Mouse (Mus musculus): ENCODE results near the gene Atg2a. TPM values are rescaled to one million over a fixed set of nuclear protein-coding genes. Genes with fewer than 3 reads are reported as not detected.
"Not testable (repeated sequence)": the region's sequence is repeated elsewhere in the genome, so short reads cannot be mapped to it uniquely, and the experiment has no call there.

Atg2a gene
- total RNA-seq, 2 experiments from 2014 or later, result 15.3 to 16.7 TPM

DNA sequence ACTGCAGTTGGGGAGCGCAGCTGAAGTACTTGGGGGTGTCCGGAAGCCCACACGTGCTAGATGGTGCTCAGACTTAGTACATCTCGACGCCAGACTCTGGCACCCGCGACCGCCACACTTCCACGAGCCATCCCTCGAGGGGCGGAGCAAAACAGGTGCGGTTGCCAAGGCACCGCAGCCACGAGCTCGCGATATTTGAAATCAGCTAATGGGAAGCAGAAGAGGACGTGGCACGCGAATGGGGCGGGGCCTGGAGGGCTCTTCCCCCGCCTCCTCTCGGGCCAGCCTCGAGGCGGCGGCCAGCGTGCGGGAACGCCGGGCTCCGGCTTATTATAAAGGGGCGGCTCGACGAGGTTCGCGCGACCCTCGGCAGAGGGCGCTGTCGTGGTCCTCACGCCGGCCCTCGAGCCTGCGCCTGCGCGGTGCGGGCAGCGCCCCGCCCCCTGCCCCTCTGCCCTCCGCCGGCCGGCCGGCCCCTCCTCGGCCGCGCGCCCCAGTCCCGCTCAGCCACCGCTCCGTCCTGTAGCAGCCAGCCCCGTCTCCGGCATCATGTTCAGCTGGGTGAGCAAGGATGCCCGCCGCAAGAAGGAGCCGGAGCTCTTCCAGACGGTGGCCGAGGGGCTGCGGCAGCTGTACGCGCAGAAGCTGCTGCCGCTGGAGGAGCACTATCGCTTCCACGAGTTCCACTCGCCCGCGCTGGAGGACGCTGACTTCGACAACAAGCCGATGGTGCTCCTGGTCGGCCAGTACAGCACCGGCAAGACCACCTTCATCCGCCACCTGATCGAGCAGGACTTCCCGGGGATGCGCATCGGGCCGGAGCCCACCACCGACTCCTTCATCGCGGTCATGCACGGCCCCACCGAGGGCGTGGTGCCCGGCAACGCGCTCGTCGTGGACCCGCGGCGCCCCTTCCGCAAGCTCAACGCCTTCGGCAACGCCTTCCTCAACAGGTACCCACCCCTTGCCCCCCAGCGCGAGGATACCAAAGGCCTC, 35.3 kb downstream of the Atg2a start, which contains the start of gene Ehd1:
Ehd1 (plus strand) TSS at position 300 of the 996 bp plus-strand sequence.
- peak; percentile 98 for DNase-seq

DNA sequence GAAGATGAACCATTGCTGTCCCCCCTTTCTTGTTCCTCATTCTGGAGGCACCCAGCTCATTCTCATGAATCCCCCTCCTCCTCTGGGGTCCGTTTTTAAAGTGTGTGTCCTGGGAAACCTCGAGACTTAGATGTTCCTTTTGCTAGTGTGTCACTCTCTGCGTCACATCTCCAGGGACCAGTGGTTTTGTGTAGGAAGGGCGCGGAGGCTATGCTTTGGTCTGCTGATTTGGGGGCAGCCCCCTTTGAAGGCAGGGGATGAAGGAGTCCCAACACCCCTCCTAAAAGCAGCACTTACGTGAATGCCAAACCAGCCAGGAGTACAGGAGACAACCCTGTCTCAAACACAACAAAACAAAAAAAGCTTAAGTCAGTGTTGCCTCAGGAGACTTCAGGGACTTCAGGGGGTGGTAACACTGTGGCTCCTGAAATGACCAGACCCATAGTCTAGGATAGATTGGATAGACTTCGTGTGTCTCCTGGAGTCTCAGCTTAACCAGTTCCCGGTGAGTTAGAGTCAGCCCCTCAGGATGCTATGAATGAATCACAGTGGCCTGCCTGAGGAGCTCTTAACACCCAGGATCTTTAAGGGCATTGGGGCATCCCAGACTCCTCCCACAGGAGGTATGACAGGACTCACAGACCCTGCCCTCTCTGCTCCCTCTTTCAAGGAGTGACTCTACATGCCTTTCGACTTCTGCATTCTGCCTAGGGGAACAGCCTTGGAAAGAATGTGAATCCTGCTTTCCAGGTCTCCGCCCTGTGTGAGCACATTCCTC, 36.4 kb downstream of the Atg2a start:
- DNase-seq, result peak; percentile 84

DNA sequence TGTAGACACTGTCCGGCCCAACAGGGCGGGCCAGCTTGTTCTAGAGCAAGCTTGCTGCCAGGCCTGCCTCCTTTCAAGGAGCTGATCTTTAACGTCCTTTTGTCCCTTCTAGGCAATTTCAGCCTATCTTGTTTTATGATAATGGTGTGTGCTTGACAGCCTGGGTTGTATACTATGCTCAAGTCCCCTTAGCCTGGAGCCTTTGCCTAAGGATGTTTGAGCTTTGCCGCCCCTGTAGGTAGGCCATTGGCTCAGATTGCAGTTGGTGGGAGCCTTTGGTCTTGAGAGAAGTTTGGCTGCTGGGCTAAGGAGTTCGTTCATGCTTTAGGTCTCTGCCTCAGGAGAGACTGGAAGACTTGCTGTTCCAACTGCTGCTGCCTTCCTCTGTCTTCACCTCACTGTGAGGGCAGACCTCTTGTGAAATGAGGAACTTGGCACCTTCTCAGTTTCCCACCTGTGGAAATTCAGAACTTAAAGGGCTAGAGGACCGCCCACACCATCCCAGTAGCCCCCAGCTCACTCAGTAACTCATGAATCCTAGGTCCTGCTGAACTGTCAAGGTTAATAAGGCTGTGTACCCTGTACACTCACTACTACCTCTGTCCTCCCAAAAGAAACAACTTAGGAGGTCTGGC, 37.1 kb downstream of the Atg2a start:
- DNase-seq, result no peak

DNA sequence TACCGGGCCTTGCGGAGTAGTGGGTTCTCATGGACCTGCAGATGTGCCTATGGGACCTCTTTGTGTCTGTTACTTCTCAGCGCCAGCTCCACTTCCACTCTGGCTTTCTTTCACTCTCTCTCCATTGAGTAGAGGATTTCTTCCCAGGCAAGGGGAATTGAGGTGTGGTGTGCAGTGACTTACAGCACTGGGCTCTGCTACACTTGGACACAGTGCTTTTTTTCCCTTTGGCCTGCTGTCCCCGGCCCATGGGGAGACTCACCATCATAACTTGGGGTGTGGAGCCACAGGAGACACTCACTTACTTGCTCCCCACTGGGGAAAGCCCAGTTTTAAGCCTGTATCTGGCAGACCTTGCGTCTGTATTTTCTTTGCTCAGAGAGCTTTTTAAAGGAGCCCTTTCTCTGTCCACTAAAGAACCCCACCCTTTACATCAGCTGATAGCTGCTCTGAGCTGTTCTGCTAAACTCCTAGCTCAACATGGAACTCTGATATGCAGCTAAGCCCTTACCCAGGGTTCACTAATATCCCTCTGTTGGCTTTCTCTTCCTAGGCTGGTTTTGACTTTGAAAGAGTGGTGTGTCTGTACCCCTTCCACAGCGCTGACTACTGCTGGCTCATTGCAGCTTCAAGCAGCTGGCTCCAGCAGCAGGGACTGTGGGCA, 38.1 kb downstream of the Atg2a start:
- no peak for DNase-seq

DNA sequence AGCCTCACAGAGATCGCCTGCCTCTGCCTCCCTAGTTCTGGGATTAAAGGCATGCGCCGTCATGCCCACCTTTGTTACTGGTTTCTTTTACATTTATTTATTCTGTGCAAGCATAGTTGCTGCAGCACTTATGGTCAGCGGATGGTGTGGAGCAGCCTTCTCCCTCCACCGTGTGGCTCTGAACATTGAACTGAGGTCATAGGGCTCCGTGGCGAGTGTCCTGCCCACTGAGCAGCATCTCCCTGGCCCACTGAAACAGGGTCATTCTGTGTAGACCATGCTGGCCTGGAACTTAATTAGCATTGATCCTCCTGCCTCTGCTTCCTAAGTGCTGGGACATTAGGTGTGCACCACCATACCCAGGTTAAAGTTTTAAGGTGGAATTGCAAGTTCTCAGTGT, 39.1 kb downstream of the Atg2a start:
- DNase-seq, result no peak

- DNase-seq, result no peak
Observed at GRCm38 (mm10) chr19:6281122-6282020, 39.9 kb downstream of the Atg2a start.

DNA sequence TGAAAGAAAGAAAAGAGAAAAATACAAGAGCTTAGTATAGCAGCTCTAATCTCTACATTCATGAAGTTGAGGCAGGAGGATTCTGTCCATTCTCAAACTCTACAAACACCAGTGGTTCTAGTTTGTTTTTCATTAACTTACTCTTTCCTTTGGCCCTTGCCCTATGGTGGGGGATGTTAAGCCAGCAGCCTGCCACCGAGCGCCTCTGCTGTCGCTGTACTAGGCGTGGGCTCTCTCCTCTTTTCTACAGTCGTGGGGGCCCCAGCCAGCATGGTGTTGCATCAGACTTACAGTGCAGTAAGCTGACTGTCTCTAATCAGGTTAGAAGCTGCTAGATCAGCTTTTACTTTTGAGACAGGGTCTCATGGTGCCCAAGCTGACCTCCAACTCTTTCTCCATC, 41.5 kb downstream of the Atg2a start:
- no peak for DNase-seq

DNA sequence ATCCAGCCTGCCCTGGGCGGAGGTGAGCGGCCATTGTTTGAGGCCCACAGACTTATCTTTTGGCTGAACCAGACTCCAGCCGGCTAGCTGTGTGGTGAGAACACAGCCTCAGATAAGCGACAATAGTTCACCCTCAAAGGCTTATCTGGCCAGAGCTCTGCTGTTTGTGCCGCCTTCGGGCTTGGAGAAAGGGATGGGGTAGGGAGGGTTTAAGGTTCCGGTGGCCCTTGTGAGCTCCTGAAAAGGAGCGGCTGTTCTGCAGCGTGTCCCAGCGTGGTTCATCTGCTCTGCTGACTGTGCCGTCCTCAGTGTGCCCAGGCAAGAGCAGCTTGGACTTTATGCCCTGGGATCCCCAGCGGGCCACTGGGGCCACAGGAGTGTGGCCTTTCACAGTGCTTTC, 43.0 kb downstream of the Atg2a start:
- no peak for DNase-seq

DNA sequence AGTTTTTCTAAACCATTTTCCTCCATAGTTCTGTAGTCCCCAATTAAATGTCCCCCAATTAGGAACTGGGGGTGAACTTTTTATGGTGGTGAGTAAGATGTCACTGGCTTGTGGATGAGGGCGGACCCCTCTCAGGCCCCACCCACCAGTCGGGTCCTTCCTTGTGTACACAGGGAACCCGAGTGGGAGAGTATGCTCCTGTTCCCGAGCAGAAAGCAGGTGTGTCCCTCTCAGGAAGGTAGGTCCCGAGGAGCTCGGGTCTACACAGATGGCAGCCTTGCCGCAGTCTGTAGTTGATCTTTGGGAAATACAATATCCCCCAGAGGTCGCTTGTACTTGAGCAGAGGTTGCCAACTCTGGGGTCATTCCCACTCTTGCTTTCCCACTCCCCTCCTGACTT, 43.8 kb downstream of the Atg2a start:
- DNase-seq, result no peak

DNA sequence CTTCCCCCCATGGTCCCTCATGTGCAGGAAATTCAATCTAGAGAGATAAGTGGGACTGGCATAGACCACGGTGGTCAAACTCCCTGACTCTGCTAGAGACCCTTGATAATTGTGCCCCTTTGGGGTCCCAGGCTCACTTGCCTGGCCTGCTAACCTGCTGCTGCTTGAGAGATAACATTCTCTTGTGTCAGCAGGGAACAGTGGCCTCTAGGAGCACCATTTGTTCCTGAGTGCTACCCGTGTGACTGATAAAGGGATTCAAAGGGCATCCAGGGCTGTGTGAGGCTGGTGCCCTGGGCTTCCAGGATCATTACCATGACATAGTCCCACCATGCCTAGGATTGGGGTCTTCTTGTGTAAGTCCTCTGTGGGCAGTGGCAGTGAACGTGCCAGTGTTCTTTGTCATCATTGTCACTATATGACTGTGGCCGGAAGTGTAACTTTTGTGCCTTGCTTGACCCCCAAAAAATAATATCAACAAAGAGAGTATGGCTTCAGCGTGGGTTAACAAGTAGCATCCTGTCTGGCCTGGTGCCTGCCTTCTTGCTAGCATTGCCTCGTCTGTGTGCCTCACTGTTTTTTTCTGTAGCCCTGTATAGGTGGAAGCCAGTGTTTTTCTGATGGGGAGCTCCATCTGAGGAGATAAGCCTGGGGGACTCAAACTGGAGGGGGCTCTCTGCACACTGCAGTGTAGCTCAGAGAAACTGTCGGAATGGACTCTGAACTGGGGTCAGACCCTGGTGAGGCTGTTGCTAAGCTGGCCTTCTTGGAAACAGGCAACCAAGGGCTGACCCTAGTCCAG, 44.4 kb downstream of the Atg2a start:
- no peak for DNase-seq

- DNase-seq, result peak; percentile 54
Observed at GRCm38 (mm10) chr19:6286434-6287401, 45.2 kb downstream of the Atg2a start.

DNA sequence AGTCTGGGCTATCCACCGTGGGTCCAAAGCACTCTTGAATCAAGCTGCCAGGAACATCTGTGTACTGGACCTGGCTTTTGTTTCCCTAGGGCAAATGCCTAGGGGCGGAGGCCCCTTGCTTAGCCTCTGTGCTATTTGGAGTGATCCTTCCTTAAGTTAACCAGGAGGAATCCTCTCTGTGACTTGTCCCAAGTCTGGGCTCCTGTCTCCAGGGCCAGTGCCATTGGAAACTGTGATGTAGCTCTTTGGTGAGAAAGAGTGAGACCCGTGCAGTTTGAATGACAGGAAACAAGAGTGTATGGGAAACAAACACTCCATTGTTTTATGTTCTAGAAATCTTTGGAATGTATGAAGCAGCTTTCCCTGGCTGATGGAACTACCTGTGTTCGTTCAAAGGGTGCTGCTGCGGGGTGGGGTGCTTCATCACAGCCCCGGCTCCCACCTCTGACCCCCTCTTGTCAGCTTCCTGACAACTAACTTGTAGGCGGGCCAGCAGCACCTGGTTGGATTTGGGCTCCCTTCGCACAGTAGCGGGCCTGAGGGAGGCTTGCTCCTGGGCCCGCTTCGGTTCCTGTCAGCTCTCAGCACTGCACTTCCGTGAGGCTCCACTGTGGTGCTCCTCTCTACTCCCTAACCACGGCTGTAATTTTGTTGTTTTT, 46.9 kb downstream of the Atg2a start:
- no peak for DNase-seq

- DNase-seq, result no peak
Observed at GRCm38 (mm10) chr19:6289696-6290238, 48.3 kb downstream of the Atg2a start.

DNA sequence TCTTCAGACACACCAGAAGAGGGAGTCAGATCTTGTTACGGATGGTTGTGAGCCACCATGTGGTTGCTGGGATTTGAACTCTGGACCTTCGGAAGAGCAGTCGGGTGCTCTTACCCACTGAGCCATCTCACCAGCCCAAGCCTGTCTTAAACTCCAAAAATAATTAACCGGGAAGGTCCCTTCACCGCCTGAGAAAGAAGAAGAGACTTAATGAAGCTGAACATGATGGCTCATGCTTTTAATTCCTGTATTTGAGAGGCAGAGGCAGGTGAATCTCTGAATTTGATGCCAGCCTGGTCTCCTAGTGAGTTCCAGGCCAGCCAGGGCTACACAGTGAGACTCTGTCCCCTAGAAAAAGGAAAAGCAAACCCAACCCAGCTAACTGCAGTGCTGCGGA, 49.2 kb downstream of the Atg2a start:
- not testable (repeated sequence) for DNase-seq

GRCm38 (mm10) chr19:6291117-6291781, 49.8 kb downstream of the Atg2a start:
- DNase-seq, result peak; percentile 72

DNA sequence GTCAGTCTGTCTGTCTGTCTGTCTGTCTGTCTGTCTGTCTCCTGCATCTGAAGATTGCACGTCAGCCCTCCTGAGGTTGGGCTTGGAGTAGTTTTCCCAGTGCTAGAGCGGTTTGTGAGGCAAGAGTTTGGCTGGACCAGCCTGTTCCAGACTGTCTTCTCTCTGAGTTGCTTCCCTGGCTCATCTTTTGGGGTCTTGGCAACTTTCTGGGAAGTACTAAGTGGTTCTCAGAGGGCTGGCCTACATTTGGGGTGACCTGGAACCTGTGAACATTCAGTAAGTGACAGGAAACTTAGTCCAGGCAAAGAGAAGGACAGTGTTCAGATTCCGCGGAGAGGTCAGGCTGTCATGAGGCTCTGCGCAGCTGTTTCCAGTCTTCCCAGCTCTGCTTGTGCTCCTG, 50.8 kb downstream of the Atg2a start:
- no peak for DNase-seq

DNA sequence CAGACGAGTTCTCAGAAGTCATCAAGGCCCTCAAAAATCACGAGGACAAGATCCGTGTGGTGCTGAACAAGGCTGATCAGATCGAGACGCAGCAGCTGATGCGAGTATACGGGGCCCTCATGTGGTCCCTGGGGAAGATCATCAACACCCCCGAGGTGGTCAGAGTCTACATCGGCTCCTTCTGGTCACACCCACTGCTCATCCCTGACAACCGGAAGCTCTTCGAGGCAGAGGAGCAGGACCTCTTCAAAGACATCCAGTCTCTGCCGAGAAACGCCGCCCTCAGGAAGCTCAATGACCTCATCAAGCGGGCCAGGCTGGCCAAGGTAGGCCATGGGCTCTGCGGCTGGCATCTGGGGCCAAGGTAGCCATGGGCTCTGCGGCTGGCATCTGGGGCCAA, 52.8 kb downstream of the Atg2a start:
- DNase-seq, result no peak
